Mouse (Mus musculus) erythroblast, embryonic 14.5 days (primary cell): Measurements from ENCODE around the gene Krtap12-1.
"Not testable (repeated sequence)": the region's sequence is repeated elsewhere in the genome, so short reads cannot be mapped to it uniquely, and the experiment has no call there.

Source experiments
- GATA1 ChIP-seq: IDR thresholded peaks from 2 replicates; pipeline ENCODE4 v1.6.1; 2012; ENCODE audit warnings: low read length, inconsistent platforms, mixed read lengths
- TAL1 ChIP-seq: IDR thresholded peaks from 3 replicates; pipeline ENCODE4 v1.6.1; 2012; ENCODE audit warnings: low read length, inconsistent platforms, mixed read lengths

- not testable (repeated sequence) for TF ChIP-seq TAL1, GATA1
Observed at GRCm38 (mm10) chr10:77750686-77751085, 30.3 kb downstream of the Krtap12-1 start.
